Mouse (Mus musculus) granulocyte monocyte progenitor cell, adult 5-6 weeks (primary cell): ENCODE results near the gene Aqr. TPM values are rescaled to one million over a fixed set of nuclear protein-coding genes. Genes with fewer than 3 reads are reported as not detected.

Source experiments
- ATAC-seq: replicated peaks from 2 replicates; pipeline ENCODE4 v1.8.0; 2016; ENCODE audit warnings: mild to moderate bottlenecking, moderate TSS enrichment, inconsistent platforms; ENCODE audit not compliant: poor library complexity, severe bottlenecking
- total RNA-seq, 2 experiments: library from RNA; stranded (forward) in 1 of 2; stranded (reverse) in 1 of 2; fragments of 200-712, 200-1000 nt in 1 of 2; fragments of >200 nt in 1 of 2; fragmentation: Nextera tagmentation in 1 of 2; gene quantifications; 2 replicates each; pipeline ENCODE4 v1.2.3; 2014 to 2017

Gene Aqr
- total RNA-seq, 2 experiments from 2014 or later = 53.7 to 58.7 TPM

DNA sequence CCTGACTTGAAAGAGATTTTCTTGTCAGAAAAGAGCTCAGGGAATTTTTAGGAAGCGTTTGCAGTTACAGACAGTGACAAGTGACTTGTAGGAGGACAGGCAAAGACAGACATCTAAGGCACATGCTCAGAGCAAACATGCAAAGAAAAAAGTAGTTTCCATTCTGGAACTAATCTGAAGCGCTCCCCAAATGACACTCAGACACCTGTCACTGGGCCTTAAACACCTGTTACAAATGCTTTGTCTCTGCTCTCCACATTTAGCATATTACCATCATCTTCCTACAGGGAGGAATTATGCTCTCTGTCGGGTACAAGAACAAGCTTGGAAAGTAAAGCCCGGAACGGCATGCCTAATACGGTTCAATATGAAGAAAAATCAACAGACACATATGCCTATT lies 43.0 kb downstream of the Aqr start:
- ATAC-seq = no peak

DNA sequence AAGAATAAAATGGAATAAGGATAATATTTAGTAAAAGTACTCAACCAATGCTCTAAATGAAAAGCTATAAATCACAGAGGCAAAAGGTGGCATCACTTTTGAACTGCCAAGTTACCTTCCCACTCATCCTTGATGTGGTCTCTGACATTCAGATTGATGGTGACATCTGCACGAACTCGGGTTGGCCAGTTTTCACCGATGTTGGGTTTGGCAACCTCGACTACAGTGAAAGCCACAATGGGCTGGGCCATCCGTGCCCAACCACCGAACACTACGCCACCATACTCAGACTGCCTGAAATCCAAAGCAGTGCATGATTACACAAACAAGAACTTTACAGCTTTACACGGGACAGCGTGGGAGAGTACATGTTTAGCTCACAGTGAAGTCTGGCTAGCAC lies 50.1 kb downstream of the Aqr start:
- no peak for ATAC-seq

GRCm38 (mm10) chr2:114135777-114136176 lies 51.0 kb downstream of the Aqr start:
- no peak for ATAC-seq

DNA sequence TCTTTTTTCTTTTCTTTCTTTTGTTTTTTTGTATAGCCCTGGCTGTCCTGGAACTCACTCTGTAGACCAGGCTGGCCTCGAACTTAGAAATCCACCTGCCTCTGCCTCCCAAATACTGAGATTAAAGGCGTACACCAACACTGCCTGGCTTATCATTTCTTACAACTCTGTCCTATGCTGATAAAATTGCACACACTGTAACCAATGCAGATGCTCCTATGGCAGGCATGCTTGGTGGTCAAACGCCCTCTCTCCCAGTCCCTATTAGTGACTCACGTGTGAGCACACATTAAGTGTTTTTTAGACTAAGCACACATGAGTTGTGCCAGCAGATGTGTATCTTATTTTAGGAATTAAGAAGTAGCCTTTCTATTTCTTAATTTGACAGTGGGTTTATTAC lies 53.5 kb downstream of the Aqr start:
- no peak for ATAC-seq

DNA sequence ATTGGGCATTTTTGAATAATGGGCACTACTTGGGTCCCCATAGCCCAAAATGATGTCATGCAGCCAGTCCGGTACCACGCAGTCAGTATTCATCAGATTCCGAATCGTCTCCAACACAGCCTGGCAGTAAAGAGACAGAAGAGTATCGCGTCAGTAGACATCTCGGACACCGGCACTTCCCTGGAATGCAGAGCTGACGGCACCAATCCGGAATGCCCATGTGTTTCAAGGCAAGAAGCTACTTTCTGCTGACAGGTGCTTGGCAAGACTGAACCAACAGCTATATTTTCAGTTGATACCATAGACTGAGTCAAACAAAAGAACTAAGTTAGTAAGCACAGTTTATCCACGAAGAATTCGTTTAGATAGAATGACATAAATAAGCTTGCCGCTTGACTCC lies 56.2 kb downstream of the Aqr start:
- no peak for ATAC-seq

DNA sequence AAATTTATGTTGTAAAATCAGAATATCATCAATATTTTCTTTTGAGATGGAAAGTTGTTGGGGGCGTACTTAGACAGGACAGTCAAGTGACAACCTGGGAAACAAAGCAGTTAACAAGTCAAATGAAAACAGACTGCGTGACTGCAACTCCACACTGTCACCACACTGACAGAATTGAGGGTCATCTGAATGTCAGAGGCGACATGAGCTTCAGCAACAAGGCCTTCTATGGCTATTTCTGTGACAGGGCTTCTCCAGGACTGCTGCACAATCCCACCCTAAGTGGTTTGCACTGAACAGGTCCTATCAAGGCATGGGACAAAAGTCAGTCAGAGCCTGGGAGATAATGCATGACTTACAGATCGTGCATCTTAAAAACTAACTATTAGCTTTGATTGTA lies 63.5 kb downstream of the Aqr start:
- no peak for ATAC-seq

DNA sequence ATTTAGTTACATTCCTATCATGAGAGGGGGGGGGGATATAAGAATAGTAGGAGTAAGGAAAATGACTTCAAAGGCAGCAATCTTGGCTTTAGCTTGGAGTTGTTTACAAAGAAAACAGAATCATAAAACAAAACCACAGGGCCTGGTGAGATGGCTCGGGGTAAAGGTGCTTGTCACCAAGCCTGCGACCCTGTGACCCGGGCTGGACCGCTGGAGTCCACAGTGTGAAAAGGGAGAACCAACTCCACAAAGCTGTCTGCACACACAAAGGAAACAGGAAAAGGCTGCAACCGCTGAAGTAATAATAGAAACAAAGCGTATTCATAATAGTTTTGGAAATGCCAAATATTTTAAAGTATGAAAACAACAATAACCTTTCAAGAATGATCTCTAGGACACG lies 67.4 kb downstream of the Aqr start:
- ATAC-seq = no peak

DNA sequence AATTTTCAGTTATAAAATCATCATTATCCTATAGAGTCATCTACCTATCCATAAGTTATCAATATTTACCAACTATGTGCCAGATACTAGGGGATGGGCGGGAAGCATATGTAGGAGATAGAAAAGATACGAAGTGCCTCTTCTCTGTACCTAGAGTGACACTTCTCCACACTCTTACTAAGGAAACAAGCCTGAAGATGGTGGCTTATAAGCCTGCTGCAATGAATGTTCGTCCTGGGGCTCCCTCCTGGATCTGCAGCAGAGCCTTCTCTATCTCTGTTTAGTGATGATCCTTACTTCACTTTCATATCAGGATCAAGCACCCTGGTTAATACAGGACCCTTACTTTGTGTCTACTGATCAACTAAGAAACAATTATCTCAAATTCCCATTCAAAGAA lies 69.2 kb downstream of the Aqr start:
- ATAC-seq = no peak

DNA sequence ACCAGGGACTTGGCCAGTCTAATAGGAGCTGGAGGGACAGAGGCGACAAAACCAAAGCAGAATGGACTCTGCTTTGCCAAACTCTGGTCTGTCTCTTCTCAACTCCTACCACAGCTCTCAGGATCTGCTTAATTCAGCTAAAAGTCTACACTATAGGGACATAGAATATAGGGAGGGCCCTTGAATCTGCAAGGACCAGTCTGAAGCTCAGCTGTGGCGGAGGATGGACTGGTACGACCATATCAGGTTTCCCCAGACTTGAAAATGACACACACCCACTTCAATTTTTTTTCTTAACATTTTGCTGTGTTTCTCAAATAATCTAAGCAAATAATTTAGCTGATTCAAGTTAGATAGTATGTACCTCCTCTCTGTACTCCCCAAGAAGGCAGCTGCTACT lies 69.6 kb downstream of the Aqr start:
- ATAC-seq = no peak

DNA sequence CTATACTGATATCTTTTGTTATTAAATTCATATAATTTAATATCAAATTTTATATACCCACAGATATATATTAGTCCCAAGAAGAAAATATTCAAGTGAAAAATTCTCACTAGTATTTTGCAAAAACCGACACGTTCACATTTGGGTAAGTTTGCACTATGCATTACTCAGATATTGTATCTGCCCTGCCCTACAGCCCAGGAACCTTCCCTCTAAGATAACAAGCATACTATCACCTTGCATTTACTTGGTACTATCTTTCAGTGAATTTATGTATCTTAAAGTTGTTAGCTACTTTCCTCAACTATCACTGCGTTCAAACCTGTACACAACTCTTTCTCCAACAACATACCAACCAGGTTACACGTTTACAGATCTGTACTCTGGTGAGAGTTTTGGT lies 71.3 kb downstream of the Aqr start:
- ATAC-seq = no peak

- ATAC-seq = no peak
Observed at GRCm38 (mm10) chr2:114107288-114108278, 79.2 kb downstream of the Aqr start.

DNA sequence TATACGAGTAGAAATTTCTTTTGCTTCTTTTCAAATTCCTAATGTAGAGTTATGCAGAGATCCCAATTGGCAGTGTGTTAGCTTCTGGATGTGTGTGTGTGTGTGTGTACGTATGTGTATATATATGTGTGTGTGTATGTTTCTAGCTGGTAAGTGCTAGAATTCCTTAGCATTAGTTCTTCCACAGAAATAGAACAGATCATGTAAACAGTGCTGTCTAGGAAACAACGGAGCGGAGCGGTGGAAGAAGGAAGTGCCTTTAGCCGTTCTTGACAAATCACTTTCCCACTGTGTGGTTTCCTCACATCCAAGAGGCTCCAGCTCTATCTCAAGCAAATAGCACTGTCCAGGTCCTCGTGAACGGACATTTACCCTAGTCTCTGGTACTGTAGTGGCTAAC lies 80.4 kb downstream of the Aqr start:
- no peak for ATAC-seq

GRCm38 (mm10) chr2:114102471-114102870 lies 84.4 kb downstream of the Aqr start:
- no peak for ATAC-seq

DNA sequence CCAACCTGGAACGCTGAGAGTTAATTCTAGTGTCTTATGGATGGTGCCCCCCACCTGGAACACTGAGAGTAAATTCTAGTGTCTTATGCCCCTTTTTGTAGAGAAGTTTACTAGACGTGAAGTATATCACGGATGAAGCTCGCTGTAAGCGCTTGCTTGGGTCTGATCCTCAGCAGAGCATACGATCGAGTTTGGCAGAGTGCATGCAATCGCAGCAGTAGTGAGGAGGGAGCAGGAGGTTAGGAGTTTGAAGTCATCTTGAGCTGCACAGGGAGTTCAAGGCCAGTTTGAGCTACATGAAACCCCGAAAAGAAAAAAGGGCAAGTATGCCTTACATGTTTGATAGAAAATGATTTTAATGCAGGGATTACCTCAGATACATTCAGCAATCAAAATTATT lies 86.0 kb downstream of the Aqr start:
- no peak for ATAC-seq

DNA sequence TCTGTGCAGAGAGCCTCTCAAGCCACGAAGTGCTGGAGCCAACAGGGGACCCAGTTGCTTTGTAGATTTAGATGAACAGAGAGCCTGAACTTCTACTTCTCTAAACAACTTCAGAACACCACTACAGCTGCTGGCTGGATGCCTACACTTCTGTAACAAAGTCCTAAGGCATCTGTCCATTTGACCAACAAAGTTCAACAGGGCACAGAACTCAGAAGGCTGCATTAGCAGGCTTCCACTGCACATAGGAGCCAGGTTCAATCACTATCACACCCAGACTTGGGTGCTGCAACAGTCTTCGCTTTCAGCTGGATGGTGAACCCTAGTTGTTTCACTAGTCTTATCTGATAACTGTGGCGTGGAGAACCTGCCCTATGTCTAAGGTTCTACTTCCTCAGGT lies 87.0 kb downstream of the Aqr start:
- ATAC-seq = no peak

- ATAC-seq = no peak
Observed at GRCm38 (mm10) chr2:114099109-114099508, 87.7 kb downstream of the Aqr start.

GRCm38 (mm10) chr2:114097627-114098026 lies 89.2 kb downstream of the Aqr start:
- ATAC-seq = no peak

DNA sequence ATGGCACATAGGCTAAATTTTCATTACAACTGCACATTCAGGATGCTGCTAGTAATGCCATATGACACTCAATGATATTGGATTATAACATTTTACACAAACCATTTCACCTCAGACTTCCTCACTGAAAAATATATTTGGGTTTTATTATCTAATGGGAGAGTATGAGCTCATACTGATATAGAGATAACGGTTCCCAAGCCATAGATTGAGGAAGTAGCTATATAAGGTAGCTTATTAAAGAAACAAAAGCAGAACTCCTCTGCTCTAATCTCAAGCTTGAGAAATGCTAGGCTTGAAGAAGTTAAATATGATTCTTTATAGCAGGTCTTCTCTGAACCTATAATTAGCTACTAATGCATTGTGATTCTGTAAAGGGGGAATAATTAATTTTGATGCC lies 90.3 kb downstream of the Aqr start:
- peak; percentile 93 for ATAC-seq

- no peak for ATAC-seq
Observed at GRCm38 (mm10) chr2:114095348-114095747, 91.5 kb downstream of the Aqr start.

DNA sequence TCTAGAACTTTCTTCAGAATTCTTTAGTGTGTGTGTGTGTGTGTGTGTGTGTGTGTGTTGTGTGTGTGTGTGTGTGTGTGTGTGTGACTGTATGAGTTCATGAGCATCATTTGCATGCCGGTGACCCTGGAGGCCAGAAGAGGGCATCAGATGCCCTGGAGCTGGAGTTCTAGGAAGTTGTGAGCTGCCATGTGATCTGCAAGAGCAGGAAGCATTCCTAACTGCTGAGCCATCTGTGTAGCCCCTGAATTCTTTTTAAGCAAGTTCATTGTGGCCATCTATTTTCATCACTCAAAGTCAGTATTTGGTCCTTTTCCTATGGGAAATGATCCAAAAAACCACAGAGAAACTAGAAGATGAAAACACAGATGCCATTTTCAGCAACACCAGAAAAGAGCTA lies 92.1 kb downstream of the Aqr start:
- no peak for ATAC-seq

- ATAC-seq = no peak
Observed at GRCm38 (mm10) chr2:114093577-114093976, 93.2 kb downstream of the Aqr start.

- ATAC-seq = no peak
Observed at GRCm38 (mm10) chr2:114089862-114090261, 97.0 kb downstream of the Aqr start.
